Mouse (Mus musculus) myocyte (in vitro differentiated cells): Measurements from ENCODE around the gene Hs6st2. TPM values are rescaled to one million over a fixed set of nuclear protein-coding genes. Genes with fewer than 3 reads are reported as not detected.

Source experiments
- H3K27me3 ChIP-seq: one replicate; pipeline ENCODE4 v1.6.1; 2011; ENCODE audit not compliant: control insufficient read depth, insufficient read depth, insufficient read length
- H3K36me3 ChIP-seq: one replicate; pipeline ENCODE4 v1.6.1; 2011; ENCODE audit not compliant: control insufficient read depth, insufficient read depth
- H3K4me2 ChIP-seq: one replicate; pipeline ENCODE4 v1.6.1; 2011; ENCODE audit warnings: low read depth, control low read depth
- H3K4me3 ChIP-seq: one replicate; pipeline ENCODE4 v1.5.1; 2011; ENCODE audit warnings: mild to moderate bottlenecking, control low read depth, moderate library complexity
- H3K79me2 ChIP-seq: one replicate; pipeline ENCODE4 v1.6.1; 2011; ENCODE audit not compliant: control insufficient read depth, insufficient read depth
- H3ac ChIP-seq: one replicate; pipeline ENCODE4 v1.6.1; 2011; ENCODE audit not compliant: control insufficient read depth, insufficient read length
- CEBPB ChIP-seq: IDR thresholded peaks from 2 replicates; pipeline ENCODE4 v1.6.1; 2011; ENCODE audit warnings: mild to moderate bottlenecking, moderate library complexity; ENCODE audit not compliant: poor library complexity, insufficient read depth, severe bottlenecking
- E2F4 ChIP-seq: IDR thresholded peaks from one replicate; pipeline ENCODE4 v1.6.1; 2011; ENCODE audit warnings: mild to moderate bottlenecking, control low read depth, moderate library complexity; ENCODE audit not compliant: insufficient read depth
- MAX ChIP-seq: IDR thresholded peaks from one replicate; pipeline ENCODE4 v1.6.1; 2011; ENCODE audit warnings: low read depth, mild to moderate bottlenecking, control low read depth
- MYOD1 ChIP-seq, 3 experiments: IDR thresholded peaks; one replicate each; pipeline ENCODE4 v1.6.1; 2011; ENCODE audit warnings: control low read depth in 2 of 3, low read depth in 2 of 3, mild to moderate bottlenecking in 2 of 3, moderate library complexity in 1 of 3; ENCODE audit not compliant: insufficient read length in 2 of 3, control insufficient read depth in 1 of 3
- MYOG ChIP-seq, 3 experiments: IDR thresholded peaks; one replicate each; pipeline ENCODE4 v1.6.1; 2011; ENCODE audit warnings: control low read depth in 2 of 3, low read depth in 2 of 3, mild to moderate bottlenecking in 2 of 3; ENCODE audit not compliant: insufficient read length in 2 of 3, control insufficient read depth in 1 of 3, insufficient read depth in 1 of 3
- POLR2A ChIP-seq: IDR thresholded peaks from one replicate; pipeline ENCODE4 v1.6.1; 2011; ENCODE audit warnings: low read depth, mild to moderate bottlenecking, control low read depth, moderate library complexity; ENCODE audit not compliant: insufficient read length
- POLR2AphosphoS2 ChIP-seq: IDR thresholded peaks from one replicate; pipeline ENCODE4 v1.6.1; 2011; ENCODE audit warnings: low read depth, control low read depth; ENCODE audit not compliant: insufficient read length
- REST ChIP-seq: IDR thresholded peaks from one replicate; pipeline ENCODE4 v1.6.1; 2011; ENCODE audit warnings: mild to moderate bottlenecking, control low read depth, moderate library complexity; ENCODE audit not compliant: insufficient read depth, insufficient read length
- SRF ChIP-seq: IDR thresholded peaks from one replicate; pipeline ENCODE4 v1.6.1; 2011; ENCODE audit warnings: low read depth; ENCODE audit not compliant: control insufficient read depth, insufficient read length
- TCF12 ChIP-seq: IDR thresholded peaks from one replicate; pipeline ENCODE4 v1.6.1; 2011; ENCODE audit warnings: mild to moderate bottlenecking, control low read depth; ENCODE audit not compliant: poor library complexity, insufficient read depth, severe bottlenecking
- TCF3 ChIP-seq: IDR thresholded peaks from one replicate; pipeline ENCODE4 v1.6.1; 2011; ENCODE audit warnings: low read depth, control low read depth; ENCODE audit not compliant: insufficient read length
- USF1 ChIP-seq: IDR thresholded peaks from one replicate; pipeline ENCODE4 v1.6.1; 2011; ENCODE audit warnings: low read depth, mild to moderate bottlenecking, control low read depth, moderate library complexity
- polyA plus RNA-seq: library from polyadenylated mRNA; unstranded; fragments of >200 nt; fragmentation: generic; extraction: Trizol; gene quantifications from one replicate; pipeline ENCODE4 v1.2.1, GENCODE M21; 2012; ENCODE audit warnings: missing spikeins

The Hs6st2 gene
- polyA plus RNA-seq, 1 experiment, result 0.38 TPM

DNA sequence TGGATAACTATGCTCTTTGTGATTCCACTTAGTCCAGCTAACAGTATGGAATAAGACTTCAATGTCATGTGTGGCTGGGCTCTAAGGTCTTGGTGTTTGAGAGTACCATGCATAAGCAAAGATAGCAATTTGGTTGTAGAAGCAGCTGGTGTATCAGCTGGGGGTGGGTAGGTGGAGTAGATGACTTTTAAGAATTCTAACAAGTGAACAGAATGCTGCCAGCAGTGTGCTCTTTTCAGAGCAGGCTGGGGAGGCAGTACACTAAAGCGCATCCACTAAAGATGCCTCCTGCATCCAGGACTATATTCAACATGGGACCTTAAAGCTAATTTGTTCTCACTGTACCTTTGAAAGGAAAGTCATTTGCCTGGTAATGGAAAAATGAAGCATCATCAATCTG lies 88.9 kb downstream of the Hs6st2 start:
- Histone ChIP-seq H3K4me2 (no peak overlapping the region), H3K36me3 (no peaks in the 10 kb centered on the region), H3K4me3 (no peak overlapping the region), H3ac (no peak overlapping the region), H3K27me3 (no peaks in the 10 kb centered on the region), H3K79me2 (no peaks in the 10 kb centered on the region)
- TF ChIP-seq REST (no peak), CEBPB (no peak), MYOD1 (IDR thresholded peaks at IDR 0.05; ENCODE audit: control insufficient read depth in 1 of 3, insufficient read length in 2 of 3, low read depth in 2 of 3) (no peak), POLR2AphosphoS2 (no peak), TCF3 (no peak), MYOG (IDR thresholded peaks at IDR 0.05; ENCODE audit: control insufficient read depth in 1 of 3, insufficient read depth in 1 of 3, insufficient read length in 2 of 3, low read depth in 2 of 3) (no peak), TCF12 (no peak), MAX (no peak), E2F4 (no peak), USF1 (no peak), SRF (no peak), POLR2A (no peak)

DNA sequence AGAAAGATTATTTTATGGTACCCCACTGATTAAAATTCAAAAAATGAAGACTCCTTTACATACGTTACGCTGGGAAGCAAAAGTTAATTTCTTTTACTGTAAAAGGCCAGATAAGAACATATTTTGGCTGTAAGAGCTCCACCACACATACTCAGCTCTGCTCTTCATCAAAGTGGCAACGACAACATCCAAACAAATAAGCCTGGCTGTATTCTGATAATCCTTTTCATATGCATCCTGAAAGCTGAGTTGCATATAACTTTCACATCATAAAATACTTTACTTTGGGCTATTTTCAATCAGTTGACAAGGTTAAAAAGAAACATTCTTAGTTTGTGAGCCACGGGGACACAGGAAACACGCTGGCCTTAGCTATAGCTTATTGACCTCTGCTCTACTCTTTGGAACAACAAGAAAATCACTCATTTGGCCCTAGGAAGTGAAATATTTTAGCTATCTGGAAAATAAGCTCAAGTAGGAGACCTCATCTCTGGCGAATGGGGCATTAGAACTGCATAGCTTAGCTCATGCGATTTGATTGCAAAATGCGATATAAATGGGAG lies 91.1 kb downstream of the Hs6st2 start:
- Histone ChIP-seq H3K4me2 (no peak overlapping the region), H3K79me2 (no peaks in the 10 kb centered on the region), H3K27me3 (no peaks in the 10 kb centered on the region), H3ac (no peak overlapping the region), H3K36me3 (no peaks in the 10 kb centered on the region), H3K4me3 (no peak overlapping the region)
- TF ChIP-seq TCF12 (no peak), SRF (no peak), E2F4 (no peak), POLR2A (no peak), REST (no peak), MAX (no peak), MYOG (IDR thresholded peaks at IDR 0.05; ENCODE audit: control insufficient read depth in 1 of 3, insufficient read depth in 1 of 3, insufficient read length in 2 of 3, low read depth in 2 of 3) (no peak), USF1 (no peak), CEBPB (no peak), TCF3 (no peak), MYOD1 (IDR thresholded peaks at IDR 0.05; ENCODE audit: control insufficient read depth in 1 of 3, insufficient read length in 2 of 3, low read depth in 2 of 3) (no peak), POLR2AphosphoS2 (no peak)

DNA sequence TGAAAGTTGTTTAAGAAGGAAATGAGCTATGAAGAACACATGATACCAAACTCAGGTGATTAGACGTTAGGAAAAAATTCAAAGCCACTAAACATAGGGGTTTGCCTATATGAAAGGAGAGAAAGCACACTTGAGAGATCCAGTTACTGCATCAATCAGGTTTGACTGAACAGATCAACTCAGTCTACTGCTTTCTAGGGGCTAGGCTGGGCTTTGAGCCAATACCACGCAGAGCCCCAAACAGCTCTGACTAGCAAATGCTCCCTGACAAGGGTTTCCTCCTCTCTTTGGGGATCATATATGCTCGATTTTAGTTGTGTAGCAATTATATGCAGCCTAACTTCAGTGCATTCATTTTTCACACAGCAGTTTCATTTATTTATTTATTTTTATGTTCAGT lies 96.2 kb downstream of the Hs6st2 start:
- Histone ChIP-seq H3K36me3 (no peaks in the 10 kb centered on the region), H3K4me2 (no peak overlapping the region), H3ac (no peak overlapping the region), H3K4me3 (no peak overlapping the region), H3K79me2 (no peaks in the 10 kb centered on the region), H3K27me3 (no peaks in the 10 kb centered on the region)
- TF ChIP-seq POLR2AphosphoS2 (no peak), POLR2A (no peak), MYOD1 (IDR thresholded peaks at IDR 0.05; ENCODE audit: control insufficient read depth in 1 of 3, insufficient read length in 2 of 3, low read depth in 2 of 3) (no peak), CEBPB (no peak), TCF3 (no peak), MYOG (IDR thresholded peaks at IDR 0.05; ENCODE audit: control insufficient read depth in 1 of 3, insufficient read depth in 1 of 3, insufficient read length in 2 of 3, low read depth in 2 of 3) (no peak), REST (no peak), TCF12 (no peak), E2F4 (no peak), MAX (no peak), SRF (no peak)

DNA sequence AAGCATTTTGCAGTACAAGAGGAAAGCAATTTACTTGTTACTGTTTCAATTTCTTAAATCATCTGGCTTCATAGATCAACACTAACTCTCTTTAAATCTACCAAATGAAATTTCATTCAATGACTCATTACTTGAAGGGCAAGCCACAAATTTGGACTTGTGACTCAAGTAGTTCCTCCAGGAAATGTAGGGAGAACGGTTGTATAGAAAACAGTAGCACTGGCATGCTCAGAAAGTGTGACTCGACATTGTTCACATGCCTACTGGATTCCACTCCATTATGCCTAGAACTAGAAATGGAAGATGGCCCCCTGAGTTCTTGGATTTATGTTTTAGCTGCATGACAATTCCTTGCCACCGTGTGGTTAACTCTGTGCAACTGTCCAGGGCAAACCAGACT lies 100.0 kb downstream of the Hs6st2 start:
- Histone ChIP-seq H3K79me2 (no peaks in the 10 kb centered on the region), H3K36me3 (no peaks in the 10 kb centered on the region), H3K4me2 (no peak overlapping the region), H3K27me3 (no peaks in the 10 kb centered on the region), H3K4me3 (no peak overlapping the region), H3ac (no peak overlapping the region)
- TF ChIP-seq E2F4, result no peak
- no peak for TF ChIP-seq TCF3
- no peak for TF ChIP-seq CEBPB
- TF ChIP-seq TCF12, result no peak
- TF ChIP-seq POLR2A, result no peak
- TF ChIP-seq USF1, result no peak
- no peak for TF ChIP-seq POLR2AphosphoS2
- TF ChIP-seq MYOG (IDR thresholded peaks at IDR 0.05; ENCODE audit: control insufficient read depth in 1 of 3, insufficient read depth in 1 of 3, insufficient read length in 2 of 3, low read depth in 2 of 3), result no peak
- TF ChIP-seq MAX, result no peak
- no peak for TF ChIP-seq MYOD1 (IDR thresholded peaks at IDR 0.05; ENCODE audit: control insufficient read depth in 1 of 3, insufficient read length in 2 of 3, low read depth in 2 of 3)
- no peak for TF ChIP-seq SRF
- no peak for TF ChIP-seq REST
